Mouse (Mus musculus): ENCODE data around the gene Hoxd13.

DNA sequence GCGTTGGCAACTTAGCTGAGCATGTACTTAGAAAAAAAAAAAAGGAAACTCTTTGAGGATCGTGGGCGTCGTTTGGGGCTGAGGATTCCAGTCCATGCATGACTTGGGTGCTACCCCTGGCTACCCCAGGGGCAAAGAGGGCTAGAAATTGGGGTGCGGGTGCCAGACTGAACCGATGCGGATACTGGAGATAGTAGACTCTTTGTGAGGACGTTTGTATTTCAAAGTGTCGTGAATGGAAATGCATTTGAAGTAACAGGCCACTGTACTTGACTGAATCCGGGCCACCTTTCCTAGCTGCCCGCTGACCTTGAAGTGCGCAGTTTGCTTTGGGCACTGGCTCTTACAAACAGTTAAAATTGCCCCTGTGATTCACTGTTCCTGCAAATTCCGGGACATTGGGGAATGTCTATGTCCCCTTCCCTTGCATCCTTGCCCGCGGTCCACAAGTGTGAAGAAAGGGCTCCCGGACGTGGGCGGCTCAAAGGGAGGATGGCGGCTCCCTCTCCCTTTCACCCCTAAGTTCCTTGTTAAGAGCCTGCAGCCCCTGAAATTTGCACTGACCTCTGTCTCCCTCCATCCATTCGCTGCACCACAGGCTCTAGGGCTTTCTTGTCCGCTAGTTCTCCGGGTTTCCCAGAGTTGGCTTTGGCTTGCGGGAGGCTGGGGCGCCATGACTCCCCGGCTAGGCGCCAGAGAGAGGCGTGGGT is 19.0 kb downstream of the Hoxd13 start:
- TF ChIP-seq CTCF (IDR thresholded peaks at IDR 0.05; ENCODE audit: low read depth) (no peak), EP300 (IDR thresholded peaks at IDR 0.05; ENCODE audit: low read depth) (no peak)

Measured in liver, postnatal 0 days (tissue).